19 mouse cellular contexts compared by ENCODE assay signal in genomic region chr17:49839243-49839642, GRCm38 (mm10).
"Had no signal": no experiment of that assay in that cellular context is flagged by ENCODE, and none has a peak within 500 bp of the region (broad histone marks: within the 10 kb centered on the region; RNA-seq: fewer than 3 reads in every experiment).

No protein-coding gene starts in this region.

- H3K27me3 ChIP-seq: liver, embryonic 13.5 days; lung, embryonic 15.5 days; megakaryocyte, embryonic 14.5 days; midbrain, embryonic 13.5 days; neural tube, embryonic 15.5 days had no signal

- DNase-seq: kidney, adult 9 months; kidney, postnatal 36 days; layer of hippocampus, adult 9-11 months; layer of hippocampus, postnatal 36 days; liver; liver, embryonic 13.5 days; liver, postnatal 0 days; lung, postnatal 14 days; right cerebral cortex, adult 18-20 months; right cerebral cortex, postnatal 25 days; thymus, adult 18-20 months; thymus, postnatal 14 days had no signal

- H3K36me3 ChIP-seq: liver, embryonic 13.5 days; lung, embryonic 15.5 days; midbrain, embryonic 13.5 days; neural tube, embryonic 15.5 days had no signal

- H3K9ac ChIP-seq: liver, embryonic 13.5 days; liver, postnatal 0 days; lung, embryonic 15.5 days; midbrain, embryonic 13.5 days; neural tube, embryonic 15.5 days had no signal

- H3K27ac ChIP-seq: kidney, postnatal 0 days; liver, embryonic 13.5 days; lung, embryonic 15.5 days; macrophage; midbrain, embryonic 13.5 days; neural tube, embryonic 15.5 days had no signal

- H3K4me3 ChIP-seq: liver, embryonic 13.5 days; lung, embryonic 15.5 days; megakaryocyte, embryonic 14.5 days; midbrain, embryonic 13.5 days; myocyte; neural tube, embryonic 15.5 days had no signal

- H3K4me2 ChIP-seq: liver, embryonic 13.5 days; lung, embryonic 15.5 days; midbrain, embryonic 13.5 days; neural tube, embryonic 15.5 days had no signal

- ATAC-seq: liver, postnatal 0 days; midbrain, embryonic 13.5 days had no signal

- H3K9me3 ChIP-seq: liver, embryonic 13.5 days; lung, embryonic 15.5 days; midbrain, embryonic 13.5 days; neural tube, embryonic 15.5 days had no signal

- H3K4me1 ChIP-seq: liver, embryonic 13.5 days; megakaryocyte, embryonic 14.5 days; midbrain, embryonic 13.5 days; neural tube, embryonic 15.5 days had no signal
